Mouse (Mus musculus): ENCODE measurements around the gene Gm13090.

- TF ChIP-seq CTCF (IDR thresholded peaks at IDR 0.05; ENCODE audit: low read depth), result no peak
- TF ChIP-seq EP300 (IDR thresholded peaks at IDR 0.05; ENCODE audit: low read depth), result no peak
Measured at GRCm38 (mm10) chr4:151081977-151082376, 7.4 kb upstream of the Gm13090 start.

All from heart, postnatal 0 days (tissue).